Mouse (Mus musculus) olfactory bulb, adult 2 months (tissue): ENCODE results near the gene Tacr2.

Source experiments
- CTCF ChIP-seq: fragments of 200-500 bp; IDR thresholded peaks from 2 replicates; pipeline ENCODE4 v1.5.1; 2012; ENCODE audit warnings: low read depth, mild to moderate bottlenecking, low read length, moderate library complexity; ENCODE audit not compliant: insufficient read depth
- POLR2A ChIP-seq: fragments of 200-500 bp; IDR thresholded peaks from 2 replicates; pipeline ENCODE4 v1.6.1; 2012; ENCODE audit warnings: mild to moderate bottlenecking, low read depth, low read length, moderate library complexity; ENCODE audit not compliant: insufficient read depth

DNA sequence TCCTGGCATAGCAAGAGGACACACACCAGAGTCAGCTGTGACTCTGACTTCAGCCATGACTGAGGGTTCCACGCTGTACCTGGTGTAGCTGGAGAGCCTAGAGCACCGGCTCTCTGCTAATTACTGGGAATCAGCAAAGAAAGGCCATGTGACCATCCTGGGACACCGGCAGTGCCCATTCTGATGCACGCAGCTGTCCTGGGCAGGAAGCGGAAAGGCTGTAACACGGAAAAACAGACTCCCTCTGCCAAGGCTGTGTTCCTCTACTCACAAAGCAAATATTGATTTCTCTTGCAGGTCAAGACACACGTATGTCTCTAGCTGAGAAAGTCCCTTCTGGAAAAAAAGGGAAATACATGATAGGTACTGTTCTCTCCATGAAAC lies 33.5 kb upstream of the Tacr2 start:
- TF ChIP-seq POLR2A (no peak), CTCF (no peak)
